Mouse (Mus musculus): Measurements from ENCODE around the gene Fam57b.

DNA sequence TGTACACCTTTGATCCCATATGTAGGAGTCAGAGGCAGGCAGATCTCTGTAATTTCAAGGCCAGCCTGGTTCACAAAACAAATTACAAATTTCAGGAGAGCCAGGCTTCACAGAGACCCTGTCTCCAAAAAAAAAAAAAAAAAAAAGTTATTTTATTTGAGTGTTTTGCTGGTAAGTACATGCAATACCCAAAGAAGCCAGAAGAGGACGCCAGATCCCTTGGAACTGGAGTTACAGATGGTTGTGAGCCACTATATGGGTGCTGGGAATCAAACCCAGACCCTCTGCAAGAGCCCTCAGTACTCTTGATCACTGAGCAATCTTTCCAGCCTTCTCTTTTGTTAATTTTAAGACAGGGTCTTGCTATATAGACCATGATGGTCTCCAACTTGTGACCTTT, 21.4 kb downstream of the Fam57b start:
- TF ChIP-seq POLR2A (IDR thresholded peaks at IDR 0.05; ENCODE audit: low read depth, low read length) (no peak), EP300 (IDR thresholded peaks at IDR 0.05; ENCODE audit: low read length) (no peak), CTCF (conservative IDR thresholded peaks at IDR 0.05 in 1 of 2, IDR thresholded peaks at IDR 0.05 in 1 of 2; ENCODE audit: low read depth in 2 of 2, low read length in 2 of 2) (peak; percentile 25 to 43; a peak in 3 of 4 replicates), GABPA (IDR thresholded peaks at IDR 0.05; ENCODE audit: insufficient replicate concordance, low read depth, low read length) (no peak), SMC3 (IDR thresholded peaks at IDR 0.05; ENCODE audit: low read depth, low read length) (no peak), USF1 (IDR thresholded peaks at IDR 0.05; ENCODE audit: low read depth, low read length) (no peak), RCOR1 (conservative IDR thresholded peaks at IDR 0.05; ENCODE audit: low read depth, low read length) (no peak), HCFC1 (IDR thresholded peaks at IDR 0.05; ENCODE audit: low read depth, low read length) (no peak), JUND (conservative IDR thresholded peaks at IDR 0.05; ENCODE audit: low read depth, low read length) (no peak), MXI1 (IDR thresholded peaks at IDR 0.05; ENCODE audit: low read depth, low read length) (no peak), MAFK (IDR thresholded peaks at IDR 0.05; ENCODE audit: insufficient replicate concordance, low read length) (no peak), MAX (IDR thresholded peaks at IDR 0.05; ENCODE audit: low read length) (no peak), MYC (IDR thresholded peaks at IDR 0.05; ENCODE audit: low read depth, low read length) (no peak)
